Mouse (Mus musculus) left cerebral cortex, adult 6 months (tissue): ENCODE data around the gene Tmed2. TPM values are rescaled to one million over a fixed set of nuclear protein-coding genes. Genes with fewer than 3 reads are reported as not detected.

Experiments used
- long read RNA-seq, 2 experiments: library from polyadenylated mRNA; unstranded; transcript quantifications; one replicate each; pipeline ENCODE4 v2.0.0; 2019 to 2020
- polyA plus RNA-seq: library from polyadenylated mRNA; unstranded; fragments of <200 nt; fragmentation: Nextera tagmentation; gene quantifications from 2 replicates; pipeline ENCODE4 v1.2.3, GENCODE M21; 2021

Gene Tmed2
- 146 and 207 TPM in 2 replicates for polyA plus RNA-seq
- long read RNA-seq, experiment 1, transcript Tmed2-201 (4 exons, 2,074 nt) = major isoform, 2,092 of 2,124 reads
- long read RNA-seq, experiment 1, partial matches to known transcripts = 22 of 2,124 reads
- long read RNA-seq, experiment 1, other reads (novel, unspliced or antisense) = 8 of 2,124 reads
- long read RNA-seq, experiment 2, transcript Tmed2-201 (4 exons, 2,074 nt) = major isoform, 330 of 373 reads
- long read RNA-seq, experiment 2, partial matches to known transcripts = 14 of 373 reads
- long read RNA-seq, experiment 2, other reads (novel, unspliced or antisense) = 29 of 373 reads

DNA sequence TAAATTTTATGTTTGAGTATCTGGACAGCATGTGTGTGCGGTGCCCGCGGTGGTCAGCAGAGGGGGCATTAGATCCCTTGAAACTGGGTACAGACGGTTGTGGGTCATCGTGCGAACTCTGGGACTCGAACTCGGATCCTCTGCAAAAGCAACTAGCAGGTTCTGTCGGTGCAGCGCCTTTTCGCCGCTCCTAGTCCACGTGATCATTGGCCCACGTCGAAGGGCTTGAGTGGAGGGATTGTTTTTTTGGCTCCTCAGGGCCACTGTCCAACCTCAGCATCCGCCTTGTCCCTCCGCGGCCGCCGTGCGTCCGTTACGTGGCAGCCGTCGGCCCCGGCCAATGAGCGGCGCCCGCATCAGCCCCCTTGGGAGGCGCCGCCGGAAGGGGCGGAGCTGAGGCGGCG lies at the start of gene Tmed2:
TSS of gene Tmed2 (plus strand) at position 313 of the 404 bp plus-strand sequence.

GRCm38 (mm10) chr5:124530655-124531582 lies 9.6 kb upstream of the Tmed2 start, which contains the start of gene Rilpl1:
Gene Rilpl1, minus strand, starts transcription at chr5:124531391.

DNA sequence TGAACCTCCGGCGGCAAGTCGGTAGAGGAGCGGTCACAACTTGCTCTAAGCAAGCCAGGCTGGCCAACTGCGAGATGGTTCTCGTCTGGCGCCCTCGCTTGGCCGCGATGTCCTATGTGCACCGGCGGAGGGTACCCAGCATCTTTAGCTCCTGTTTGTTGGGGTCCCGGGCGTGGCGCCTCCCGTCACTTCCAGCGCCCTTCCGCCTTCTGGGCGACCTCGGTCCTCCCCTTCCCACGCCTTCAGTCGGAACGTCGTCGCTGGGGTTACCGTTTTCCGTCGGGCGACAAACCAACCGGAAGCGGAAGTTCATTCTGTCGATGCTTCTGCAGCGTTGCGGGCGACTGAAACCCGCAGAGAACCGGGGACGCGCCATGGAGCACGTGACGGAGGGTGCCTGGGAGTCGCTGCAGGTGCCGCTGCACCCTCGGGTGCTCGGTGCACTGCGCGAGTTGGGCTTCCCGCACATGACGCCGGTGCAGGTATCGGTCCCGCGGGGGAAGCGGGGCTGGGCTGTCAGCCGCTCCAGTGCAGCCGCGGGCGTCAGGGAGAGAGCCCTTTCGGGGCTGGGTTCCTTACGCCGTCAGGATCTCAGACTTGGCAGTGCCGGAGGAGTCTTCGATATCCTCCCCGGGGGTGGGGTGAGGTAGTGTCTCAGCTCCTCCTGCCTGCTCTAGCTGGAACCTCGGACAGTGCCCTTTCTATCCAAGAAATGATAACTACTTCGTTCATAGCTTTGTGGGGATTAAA lies 12.2 kb downstream of the Tmed2 start, which contains the start of gene Ddx55:
TSS of gene Ddx55 (plus strand) at position 307 of the 750 bp plus-strand sequence.

GRCm38 (mm10) chr5:124578633-124579317 lies 38.3 kb downstream of the Tmed2 start, which contains the start of the genes Eif2b1 and Gtf2h3:
Gene Eif2b1, minus strand, starts transcription at chr5:124579131.
Gene Gtf2h3, plus strand, starts transcription at chr5:124579140.

Other genes with a start within 250 kb of the Tmed2 start
- 5.0 and 9.7 TPM in 2 replicates for gene Mphosph9, start 212.7 kb upstream of the Tmed2 start, polyA plus RNA-seq
- gene 2810006K23Rik, start 212.6 kb upstream of the Tmed2 start, polyA plus RNA-seq = 11.6 and 12.8 TPM in 2 replicates
- gene Cdk2ap1, start 177.6 kb upstream of the Tmed2 start, polyA plus RNA-seq = 25.5 and 85.7 TPM in 2 replicates
- gene Sbno1, start 114.7 kb upstream of the Tmed2 start, polyA plus RNA-seq = 51.9 and 59.2 TPM in 2 replicates
- 5.7 and 13.3 TPM in 2 replicates for gene Kmt5a, start 100.8 kb upstream of the Tmed2 start, polyA plus RNA-seq
- gene Rilpl2, start 62.3 kb upstream of the Tmed2 start, polyA plus RNA-seq = 23.9 and 28.5 TPM in 2 replicates
- gene Snrnp35, start 57.6 kb upstream of the Tmed2 start, polyA plus RNA-seq = 7.9 and 11.4 TPM in 2 replicates
- gene Rilpl1, start 9.3 kb upstream of the Tmed2 start, polyA plus RNA-seq = 21.5 and 28.7 TPM in 2 replicates
- gene Ddx55, start 12.2 kb downstream of the Tmed2 start, polyA plus RNA-seq = 11.1 and 12.3 TPM in 2 replicates
- 35.3 and 42.7 TPM in 2 replicates for gene Eif2b1, start 38.4 kb downstream of the Tmed2 start, polyA plus RNA-seq
- gene Gtf2h3, start 38.4 kb downstream of the Tmed2 start, polyA plus RNA-seq = 15.6 and 24.1 TPM in 2 replicates
- gene Atp6v0a2, start 87.9 kb downstream of the Tmed2 start, polyA plus RNA-seq = 17.9 and 22.7 TPM in 2 replicates
- gene Dnah10, start 184.4 kb downstream of the Tmed2 start, polyA plus RNA-seq = 0.09 and 0.12 TPM in 2 replicates